Mouse (Mus musculus) kidney, adult 2 months (tissue): ENCODE data around the gene Hdgfl3.

Experiments
- CTCF ChIP-seq: fragments of 200-500 bp; conservative IDR thresholded peaks from 2 replicates; pipeline ENCODE4 v1.5.1; 2011; ENCODE audit warnings: low read depth, mild to moderate bottlenecking, control low read depth, low read length, moderate library complexity, mixed read lengths; ENCODE audit not compliant: insufficient read depth, insufficient read length
- POLR2A ChIP-seq: fragments of 200-500 bp; IDR thresholded peaks from one replicate; pipeline ENCODE4 v1.6.1; 2011; ENCODE audit warnings: low read depth, low read length, control low read depth

DNA sequence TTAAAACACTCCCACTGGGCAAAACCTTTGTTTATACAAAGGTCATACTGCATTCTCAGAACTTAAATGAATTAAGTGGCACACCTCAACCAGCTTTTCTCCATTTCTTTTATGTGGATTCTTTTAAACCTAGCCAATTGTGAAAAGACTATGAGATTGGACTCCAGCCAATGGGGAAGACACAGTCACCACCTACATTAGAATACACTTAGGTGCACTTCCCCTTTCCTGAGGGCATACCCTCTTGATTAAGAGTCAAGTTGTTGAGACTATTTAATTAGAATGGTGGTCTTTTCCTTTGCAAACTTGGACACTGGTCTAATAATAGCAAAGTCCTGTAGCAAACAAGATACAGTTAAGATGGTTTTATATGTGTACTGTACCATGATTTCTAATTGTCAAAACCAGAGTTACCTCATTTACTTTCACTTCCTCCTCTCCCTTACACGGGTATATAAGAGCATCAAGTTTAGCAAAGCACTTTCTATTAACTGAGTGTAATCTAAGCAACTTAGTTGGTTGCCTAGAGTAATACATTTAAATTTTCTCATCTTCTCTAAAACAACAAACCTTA is 12.8 kb downstream of the Hdgfl3 start:
- TF ChIP-seq POLR2A: no peak
- no peak for TF ChIP-seq CTCF
